Mouse (Mus musculus) intestine, postnatal 0 days (tissue): ENCODE measurements at regions not wholly inside any gene's neighbourhood (a gene's known extent, or its start where the extent isn't known, plus 50 kb on each side); places are given as distances from the start of the nearest gene placed in this dataset.

Experiments
- ATAC-seq: fragments of 200-750 bp; cut with Nextera tagmentation; 2 replicates; pipeline ENCODE4 v1.8.0; 2017; ENCODE audit warnings: mild to moderate bottlenecking, moderate TSS enrichment, moderate library complexity
- H3K27ac ChIP-seq: fragments of 300-500 bp; sonication (generic); 2 replicates; pipeline ENCODE4 v1.5.1; 2014; ENCODE audit warnings: mild to moderate bottlenecking, low read depth, low read length, moderate library complexity
- H3K27me3 ChIP-seq: fragments of 300-500 bp; sonication (generic); replicated peaks from 2 replicates; pipeline ENCODE4 v1.6.1; 2014; ENCODE audit warnings: low read length, mixed read lengths; ENCODE audit not compliant: control insufficient read depth, insufficient read depth
- H3K36me3 ChIP-seq: fragments of 300-500 bp; sonication (generic); 2 replicates; pipeline ENCODE4 v1.6.1; 2014; ENCODE audit warnings: mild to moderate bottlenecking, moderate library complexity; ENCODE audit not compliant: control insufficient read depth, insufficient read depth
- H3K4me1 ChIP-seq: fragments of 300-500 bp; sonication (generic); replicated peaks from 2 replicates; pipeline ENCODE4 v1.6.1; 2014; ENCODE audit warnings: antibody characterized with exemption, low read length, mixed read lengths; ENCODE audit not compliant: control insufficient read depth, insufficient read depth
- H3K4me2 ChIP-seq: fragments of 300-500 bp; sonication (generic); replicated peaks from 2 replicates; pipeline ENCODE4 v1.6.1; 2014; ENCODE audit warnings: low read depth, mild to moderate bottlenecking, moderate library complexity
- H3K4me3 ChIP-seq: fragments of 300-500 bp; sonication (generic); 2 replicates; pipeline ENCODE4 v1.5.1; 2014; ENCODE audit warnings: low read depth, low read length
- H3K9ac ChIP-seq: fragments of 300-500 bp; sonication (generic); 2 replicates; pipeline ENCODE4 v1.6.1; 2014; ENCODE audit warnings: mild to moderate bottlenecking, low read depth, low read length
- H3K9me3 ChIP-seq: fragments of 300-500 bp; sonication (generic); 2 replicates; pipeline ENCODE4 v1.6.1; 2016; ENCODE audit warnings: mixed run types; ENCODE audit not compliant: control insufficient read depth
- CTCF ChIP-seq: sonication (generic); IDR thresholded peaks from 2 replicates; pipeline ENCODE4 v1.5.1; 2016; ENCODE audit warnings: low read depth, mild to moderate bottlenecking, control low read depth, antibody characterized with exemption, moderate library complexity
- WGBS: fragments of 180-500 bp; shearing (Covaris S2); extraction: QIAGEN DNeasy Blood & Tissue Kit; methylation state at CpG from one replicate; pipeline ENCODE4 v1.1.7; 2014; 5-methylcytosine and 5-hydroxymethylcytosine counted together

DNA sequence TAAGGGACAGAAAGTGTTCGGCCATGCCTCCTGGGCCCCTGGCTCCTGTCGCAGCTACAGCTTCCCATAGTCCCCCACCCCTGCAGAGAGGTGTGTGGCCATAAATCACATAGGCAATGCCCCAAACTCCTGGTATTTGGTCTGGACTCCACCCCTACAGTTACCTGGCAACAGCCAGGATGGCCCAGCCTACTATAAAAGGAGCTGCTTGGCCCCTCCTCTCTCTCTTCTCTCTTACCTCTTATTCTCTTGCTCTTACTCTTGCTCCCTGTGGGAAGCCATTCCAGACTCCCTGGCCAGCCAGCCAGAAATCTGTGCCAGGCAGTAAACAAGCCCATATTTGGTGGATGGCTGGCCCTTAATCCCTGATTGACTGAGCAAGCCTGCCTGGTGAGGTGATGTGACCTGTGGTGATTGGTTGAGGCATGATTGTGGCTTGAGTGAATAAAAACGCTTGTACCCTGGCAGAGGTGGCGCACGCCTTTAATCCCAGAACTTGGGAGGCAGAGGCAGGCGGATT, 56.4 kb upstream of the Nap1l1 start:
- Histone ChIP-seq H3K4me1 (no peaks in the 10 kb centered on the region), H3K27me3 (no peaks in the 10 kb centered on the region), H3K9ac (no peak overlapping the region), H3K4me2 (no peak overlapping the region), H3K36me3 (no peaks in the 10 kb centered on the region), H3K9me3 (no peaks in the 10 kb centered on the region), H3K27ac (no peak overlapping the region), H3K4me3 (no peak overlapping the region)
- TF ChIP-seq CTCF: no peak
- 70% methylated on average over 6 of the region's 6 CpGs for WGBS
- ATAC-seq: no peak

DNA sequence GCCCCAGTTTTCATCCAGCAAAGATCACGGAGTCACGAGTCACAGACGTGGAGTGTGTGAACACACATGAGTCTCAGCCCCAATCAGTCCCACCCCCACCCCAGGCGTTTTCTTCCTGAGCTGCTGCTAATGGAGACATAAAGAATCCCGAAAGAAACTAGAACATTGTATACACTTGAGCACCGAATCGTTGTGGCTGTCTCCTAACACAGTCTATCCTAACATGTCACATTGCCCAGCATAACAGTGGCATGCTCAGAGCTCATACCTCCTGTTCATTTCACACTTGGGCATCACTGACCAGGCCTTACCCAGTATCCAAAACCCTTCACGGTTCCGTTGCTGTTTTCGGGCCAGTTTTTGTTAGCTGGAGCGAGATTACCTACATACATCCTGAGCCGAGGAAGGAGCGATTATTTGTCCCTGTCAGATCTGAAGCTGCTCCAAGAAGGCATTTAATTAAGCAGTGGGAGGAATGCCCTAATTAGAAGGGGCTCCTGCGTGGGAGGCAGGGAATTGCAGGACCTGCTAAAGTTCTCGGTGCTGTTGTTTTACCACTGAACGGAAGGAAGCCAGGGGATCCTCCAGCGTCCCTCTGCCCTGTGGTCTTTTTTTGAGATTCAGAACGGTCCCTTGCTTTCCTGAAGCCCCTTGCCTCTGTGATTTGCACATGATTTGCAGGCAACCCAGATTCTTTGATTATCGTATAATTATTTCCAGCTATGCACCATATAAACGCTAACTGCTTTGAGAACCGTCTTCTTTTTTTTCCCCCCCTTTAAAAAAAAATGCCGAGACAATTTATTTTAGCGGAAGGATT, 53.4 kb upstream of the Nap1l1 start:
- Histone ChIP-seq H3K4me3 (no peak overlapping the region), H3K9ac (no peak overlapping the region)
- no peak for ATAC-seq

GRCm38 (mm10) chr10:111420195-111420838, 52.7 kb upstream of the Nap1l1 start:
- no peak for TF ChIP-seq CTCF

More for the DNA sequence above, 53.4 kb upstream of the Nap1l1 start:
- no peaks in the 10 kb centered on the region for H3K4me1 ChIP-seq
- no peak overlapping the region for H3K27ac ChIP-seq
- H3K36me3 ChIP-seq: no peaks in the 10 kb centered on the region
- H3K9me3 ChIP-seq: no peaks in the 10 kb centered on the region
- no peaks in the 10 kb centered on the region for H3K27me3 ChIP-seq
- no peak for TF ChIP-seq CTCF
- WGBS: 39% methylated on average over 23 of the region's 23 CpGs
- H3K4me2 ChIP-seq: peak overlapping the region; percentile 54

DNA sequence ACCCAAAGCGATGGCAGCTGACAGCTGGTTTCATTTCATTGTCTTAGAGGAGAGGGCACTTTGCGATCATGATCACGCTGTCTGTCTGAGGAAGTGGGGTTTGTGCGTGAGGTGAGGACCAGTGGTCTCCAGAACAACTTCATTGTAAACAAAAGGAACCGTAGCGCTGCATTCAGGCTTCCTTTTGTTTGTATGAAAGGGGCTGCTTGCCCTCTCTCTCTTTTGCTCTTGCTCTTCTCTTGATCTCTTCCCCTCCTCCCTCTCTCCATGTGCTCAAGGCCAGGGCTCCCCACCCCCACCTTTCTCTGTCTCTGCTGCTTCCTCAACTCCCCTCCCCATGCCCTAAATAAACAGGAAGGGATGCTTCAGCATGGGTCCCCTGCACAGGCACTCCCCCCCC, 51.0 kb upstream of the Nap1l1 start:
- H3K27me3 ChIP-seq: no peaks in the 10 kb centered on the region
- ATAC-seq: no peak
- H3K4me2 ChIP-seq: peak overlapping the region; percentile 56
- no peaks in the 10 kb centered on the region for H3K36me3 ChIP-seq
- no peaks in the 10 kb centered on the region for H3K9me3 ChIP-seq
- 36% methylated on average over 6 of the region's 6 CpGs for WGBS
- no peak for TF ChIP-seq CTCF
- no peak overlapping the region for H3K27ac ChIP-seq
- H3K4me1 ChIP-seq: no peaks in the 10 kb centered on the region
- H3K4me3 ChIP-seq: no peak overlapping the region
- H3K9ac ChIP-seq: no peak overlapping the region

More at GRCm38 (mm10) chr10:111420195-111420838, 52.7 kb upstream of the Nap1l1 start:
- Histone ChIP-seq H3K27me3 (no peaks in the 10 kb centered on the region), H3K4me1 (no peaks in the 10 kb centered on the region), H3K4me2 (peak overlapping the region; percentile 54), H3K9me3 (no peaks in the 10 kb centered on the region), H3K36me3 (no peaks in the 10 kb centered on the region), H3K27ac (no peak overlapping the region), H3K9ac (no peak overlapping the region), H3K4me3 (no peak overlapping the region)
- WGBS: 38% methylated on average over 7 of the region's 7 CpGs
- ATAC-seq: no peak

DNA sequence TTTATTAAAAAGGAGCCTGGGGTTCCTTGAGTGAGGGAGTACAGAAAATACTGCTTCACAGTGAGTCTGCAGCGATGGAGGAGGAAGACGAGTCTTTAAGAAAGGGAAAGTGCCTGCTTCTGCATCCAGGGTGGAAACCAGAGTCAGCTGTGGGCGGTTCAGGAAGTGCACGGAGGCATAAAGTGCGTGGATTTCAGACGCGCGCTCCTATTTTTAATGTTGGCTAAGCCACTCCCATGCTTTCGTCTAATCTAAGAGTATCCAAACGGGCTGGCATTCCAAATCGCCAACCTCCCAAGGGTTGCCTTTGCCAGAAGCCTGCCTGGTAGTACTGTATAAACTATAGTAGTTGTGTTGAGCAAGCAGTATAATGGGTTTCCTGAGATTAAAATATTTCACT, 50.4 kb upstream of the Nap1l1 start:
- H3K9ac ChIP-seq: no peak overlapping the region
- 41% methylated on average over 11 of the region's 11 CpGs for WGBS
- ATAC-seq: no peak

More for the DNA sequence above, 50.4 kb upstream of the Nap1l1 start:
- H3K4me1 ChIP-seq: no peaks in the 10 kb centered on the region
- no peaks in the 10 kb centered on the region for H3K36me3 ChIP-seq
- H3K9me3 ChIP-seq: no peaks in the 10 kb centered on the region
- no peak overlapping the region for H3K4me3 ChIP-seq
- peak overlapping the region; percentile 56 for H3K4me2 ChIP-seq
- no peak for TF ChIP-seq CTCF
- no peaks in the 10 kb centered on the region for H3K27me3 ChIP-seq
- H3K27ac ChIP-seq: no peak overlapping the region
